Mouse (Mus musculus) liver, embryonic 16.5 days (tissue): ENCODE results near the gene Erich3. TPM values are rescaled to one million over a fixed set of nuclear protein-coding genes. Genes with fewer than 3 reads are reported as not detected.

Experiments used
- ATAC-seq: fragments of 200-750 bp; cut with Nextera tagmentation; 2 replicates; pipeline ENCODE4 v1.8.0; 2017; ENCODE audit warnings: low read depth, mild to moderate bottlenecking, moderate number of reproducible peaks, moderate library complexity
- H3K27ac ChIP-seq: fragments of 300-500 bp; sonication (generic); 2 replicates; pipeline ENCODE4 v1.5.1; 2014; ENCODE audit warnings: mild to moderate bottlenecking, low read length
- H3K27me3 ChIP-seq: fragments of 300-500 bp; sonication (generic); 2 replicates; pipeline ENCODE4 v1.6.1; 2014; ENCODE audit warnings: low read depth, low read length, mixed read lengths; ENCODE audit not compliant: control insufficient read depth, insufficient read depth
- H3K36me3 ChIP-seq: fragments of 300-500 bp; sonication (generic); 2 replicates; pipeline ENCODE4 v1.6.1; 2014; ENCODE audit warnings: mild to moderate bottlenecking; ENCODE audit not compliant: control insufficient read depth, insufficient read depth
- H3K4me1 ChIP-seq: fragments of 300-500 bp; sonication (generic); 2 replicates; pipeline ENCODE4 v1.6.1; 2014; ENCODE audit warnings: low read depth, low read length, mixed read lengths; ENCODE audit not compliant: control insufficient read depth
- H3K4me2 ChIP-seq: fragments of 300-500 bp; sonication (generic); 2 replicates; pipeline ENCODE4 v1.6.1; 2014; ENCODE audit warnings: low read depth, low read length, mixed read lengths
- H3K4me3 ChIP-seq: fragments of 300-500 bp; sonication (generic); 2 replicates; pipeline ENCODE4 v1.5.1; 2014; ENCODE audit warnings: low read depth, mild to moderate bottlenecking, low read length
- H3K9ac ChIP-seq: fragments of 300-500 bp; sonication (generic); 2 replicates; pipeline ENCODE4 v1.6.1; 2014; ENCODE audit warnings: low read depth, low read length
- H3K9me3 ChIP-seq: fragments of 300-500 bp; sonication (generic); replicated peaks from 2 replicates; pipeline ENCODE4 v1.6.1; 2016; ENCODE audit warnings: low read length; ENCODE audit not compliant: control insufficient read depth
- WGBS: fragments of 180-500 bp; shearing (Covaris S2); extraction: QIAGEN DNeasy Blood & Tissue Kit; methylation state at CpG from one replicate; pipeline ENCODE4 v1.1.7; 2014; ENCODE audit not compliant: insufficient replicate concordance; 5-methylcytosine and 5-hydroxymethylcytosine counted together
- polyA plus RNA-seq: library from polyadenylated mRNA; unstranded; fragments of >200 nt; fragmentation: Nextera tagmentation; extraction: Ambion mirVana; gene quantifications from 2 replicates; pipeline ENCODE4 v1.2.1, GENCODE M21; 2015

The Erich3 gene
- polyA plus RNA-seq, 1 experiment from 2014 or later, result not detected

- Histone ChIP-seq H3K4me1 (no peaks in the 10 kb centered on the region), H3K9ac (no peak overlapping the region), H3K4me3 (no peak overlapping the region), H3K36me3 (no peaks in the 10 kb centered on the region), H3K9me3 (no peaks in the 10 kb centered on the region), H3K27ac (no peak overlapping the region), H3K27me3 (no peaks in the 10 kb centered on the region), H3K4me2 (no peak overlapping the region)
- no peak for ATAC-seq
- WGBS, result 66% methylated on average over 20 of the region's 20 CpGs
Observed at GRCm38 (mm10) chr3:154649411-154650285, 14.0 kb upstream of the Erich3 start.

GRCm38 (mm10) chr3:154651192-154651821 is 12.4 kb upstream of the Erich3 start:
- Histone ChIP-seq H3K4me2 (no peak overlapping the region), H3K27me3 (no peaks in the 10 kb centered on the region), H3K9me3 (no peaks in the 10 kb centered on the region), H3K9ac (no peak overlapping the region), H3K4me3 (no peak overlapping the region), H3K4me1 (no peaks in the 10 kb centered on the region), H3K36me3 (no peaks in the 10 kb centered on the region), H3K27ac (no peak overlapping the region)
- 61% methylated on average over 10 of the region's 10 CpGs for WGBS
- no peak for ATAC-seq

GRCm38 (mm10) chr3:154652581-154653420 is 10.9 kb upstream of the Erich3 start:
- Histone ChIP-seq H3K27me3 (no peaks in the 10 kb centered on the region), H3K9me3 (no peaks in the 10 kb centered on the region), H3K27ac (no peak overlapping the region), H3K4me3 (no peak overlapping the region), H3K4me2 (no peak overlapping the region), H3K4me1 (no peaks in the 10 kb centered on the region), H3K36me3 (no peaks in the 10 kb centered on the region), H3K9ac (no peak overlapping the region)
- no peak for ATAC-seq
- 38% methylated on average over 24 of the region's 24 CpGs for WGBS

GRCm38 (mm10) chr3:154653454-154653853 is 10.2 kb upstream of the Erich3 start:
- no peak overlapping the region for H3K9ac ChIP-seq
- H3K9me3 ChIP-seq, result no peaks in the 10 kb centered on the region
- ATAC-seq, result no peak
- H3K27ac ChIP-seq, result no peak overlapping the region
- 54% methylated on average over 5 of the region's 5 CpGs for WGBS
- no peak overlapping the region for H3K4me2 ChIP-seq
- no peak overlapping the region for H3K4me3 ChIP-seq
- H3K36me3 ChIP-seq, result no peaks in the 10 kb centered on the region
- H3K4me1 ChIP-seq, result no peaks in the 10 kb centered on the region
- no peaks in the 10 kb centered on the region for H3K27me3 ChIP-seq

- H3K27me3 ChIP-seq, result no peaks in the 10 kb centered on the region
- H3K9ac ChIP-seq, result no peak overlapping the region
- ATAC-seq, result peak; percentile 21; the same call in 1 of the 2 replicates
- H3K36me3 ChIP-seq, result no peaks in the 10 kb centered on the region
- H3K4me3 ChIP-seq, result no peak overlapping the region
- no peaks in the 10 kb centered on the region for H3K4me1 ChIP-seq
- H3K9me3 ChIP-seq, result no peaks in the 10 kb centered on the region
- no peak overlapping the region for H3K4me2 ChIP-seq
- 47% methylated on average over 6 of the region's 6 CpGs for WGBS
- no peak overlapping the region for H3K27ac ChIP-seq
Observed at GRCm38 (mm10) chr3:154654284-154654683, 9.4 kb upstream of the Erich3 start.

- WGBS, result 56% methylated on average over 12 of the region's 12 CpGs
- Histone ChIP-seq H3K27ac (no peak overlapping the region), H3K9me3 (no peaks in the 10 kb centered on the region), H3K4me1 (no peaks in the 10 kb centered on the region), H3K4me2 (no peak overlapping the region), H3K4me3 (no peak overlapping the region), H3K36me3 (no peaks in the 10 kb centered on the region), H3K27me3 (no peaks in the 10 kb centered on the region), H3K9ac (no peak overlapping the region)
- ATAC-seq, result no peak
Observed at GRCm38 (mm10) chr3:154654901-154655300, 8.8 kb upstream of the Erich3 start.

- 65% methylated on average over 5 of the region's 5 CpGs for WGBS
- no peak overlapping the region for H3K27ac ChIP-seq
- no peak overlapping the region for H3K4me2 ChIP-seq
- no peaks in the 10 kb centered on the region for H3K9me3 ChIP-seq
- no peaks in the 10 kb centered on the region for H3K27me3 ChIP-seq
- H3K4me3 ChIP-seq, result no peak overlapping the region
- H3K9ac ChIP-seq, result no peak overlapping the region
- no peaks in the 10 kb centered on the region for H3K36me3 ChIP-seq
- no peaks in the 10 kb centered on the region for H3K4me1 ChIP-seq
- no peak for ATAC-seq
Observed at GRCm38 (mm10) chr3:154655711-154656110, 7.9 kb upstream of the Erich3 start.

- Histone ChIP-seq H3K9me3 (no peaks in the 10 kb centered on the region), H3K4me2 (no peak overlapping the region), H3K27ac (no peak overlapping the region), H3K9ac (no peak overlapping the region), H3K4me1 (no peaks in the 10 kb centered on the region), H3K36me3 (no peaks in the 10 kb centered on the region), H3K27me3 (peaks cover 16% of the 10 kb centered on the region), H3K4me3 (no peak overlapping the region)
- no peak for ATAC-seq
- 6% methylated on average over 25 of the region's 27 CpGs for WGBS
Observed at GRCm38 (mm10) chr3:154663976-154664581, 420 bp downstream of the Erich3 start.
